Mouse (Mus musculus) gastrocnemius, adult 2 months (tissue): ENCODE measurements around the gene Bace1. TPM values are rescaled to one million over a fixed set of nuclear protein-coding genes. Genes with fewer than 3 reads are reported as not detected.

Source experiments
- DNase-seq: peaks from one replicate; pipeline ENCODE4 v3.0.0; 2022
- H3K27ac ChIP-seq: fragments of 200-600 bp; 2 replicates; pipeline ENCODE4 v1.8.1; 2022; ENCODE audit warnings: mild to moderate bottlenecking
- H3K4me3 ChIP-seq: fragments of 200-600 bp; 2 replicates; pipeline ENCODE4 v1.8.1; 2022; ENCODE audit warnings: mild to moderate bottlenecking, moderate library complexity
- CTCF ChIP-seq: fragments of 200-600 bp; IDR thresholded peaks from 2 replicates; pipeline ENCODE4 v1.8.1; 2022; ENCODE audit warnings: antibody characterized with exemption, mild to moderate bottlenecking, moderate library complexity
- intact Hi-C: fragments of 180-260 bp; cut with DNase I; formaldehyde crosslinking; loops from one replicate; pipeline ENCODE4 v1.15.1; 2025
- total RNA-seq, 2 experiments: library from RNA; stranded (reverse); gene quantifications; 2 replicates each; pipeline ENCODE4 v1.2.3; 2021

Gene Bace1
- total RNA-seq, 2 experiments from 2014 or later, result 26.1 to 72.2 TPM

GRCm38 (mm10) chr9:45811946-45812345 lies 26.4 kb upstream of the Bace1 start:
- intact Hi-C loops, result no loop called here
- no peak for DNase-seq
- H3K27ac ChIP-seq, result no peak overlapping the region

GRCm38 (mm10) chr9:45815113-45815512 lies 23.3 kb upstream of the Bace1 start:
- TF ChIP-seq CTCF, result no peak
- H3K4me3 ChIP-seq, result no peak overlapping the region
- no peak overlapping the region for H3K27ac ChIP-seq
- intact Hi-C loops, result no loop called here
- no peak for DNase-seq

More at GRCm38 (mm10) chr9:45811946-45812345, 26.4 kb upstream of the Bace1 start:
- no peak for TF ChIP-seq CTCF
- H3K4me3 ChIP-seq, result no peak overlapping the region

DNA sequence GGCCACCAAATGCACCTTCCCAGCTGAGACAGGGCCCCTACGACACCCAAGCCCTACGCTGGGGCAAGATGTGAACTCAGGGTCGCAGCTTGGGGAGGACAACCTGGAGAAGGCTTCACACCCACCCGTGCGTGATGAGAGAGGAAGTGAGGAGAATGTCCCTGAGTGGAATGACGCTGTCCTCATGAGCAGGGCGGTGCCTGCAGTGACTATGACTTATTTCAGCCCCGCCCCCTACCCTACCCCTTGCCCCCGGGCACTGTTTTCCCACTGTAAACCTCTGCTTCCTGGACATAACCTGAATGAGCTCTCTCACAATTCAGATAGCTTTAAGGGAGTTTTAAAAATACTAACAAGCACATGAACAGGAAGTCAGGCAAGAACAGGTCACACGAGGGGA lies 22.9 kb upstream of the Bace1 start:
- TF ChIP-seq CTCF, result no peak
- Histone ChIP-seq H3K27ac (no peak overlapping the region), H3K4me3 (no peak overlapping the region)
- intact Hi-C loops, result no loop called here
- no peak for DNase-seq

- DNase-seq, result no peak
- no peak overlapping the region for H3K4me3 ChIP-seq
- no peak for TF ChIP-seq CTCF
- intact Hi-C loops, result no loop called here
- H3K27ac ChIP-seq, result no peak overlapping the region
Observed at GRCm38 (mm10) chr9:45818406-45819011, 19.9 kb upstream of the Bace1 start.

DNA sequence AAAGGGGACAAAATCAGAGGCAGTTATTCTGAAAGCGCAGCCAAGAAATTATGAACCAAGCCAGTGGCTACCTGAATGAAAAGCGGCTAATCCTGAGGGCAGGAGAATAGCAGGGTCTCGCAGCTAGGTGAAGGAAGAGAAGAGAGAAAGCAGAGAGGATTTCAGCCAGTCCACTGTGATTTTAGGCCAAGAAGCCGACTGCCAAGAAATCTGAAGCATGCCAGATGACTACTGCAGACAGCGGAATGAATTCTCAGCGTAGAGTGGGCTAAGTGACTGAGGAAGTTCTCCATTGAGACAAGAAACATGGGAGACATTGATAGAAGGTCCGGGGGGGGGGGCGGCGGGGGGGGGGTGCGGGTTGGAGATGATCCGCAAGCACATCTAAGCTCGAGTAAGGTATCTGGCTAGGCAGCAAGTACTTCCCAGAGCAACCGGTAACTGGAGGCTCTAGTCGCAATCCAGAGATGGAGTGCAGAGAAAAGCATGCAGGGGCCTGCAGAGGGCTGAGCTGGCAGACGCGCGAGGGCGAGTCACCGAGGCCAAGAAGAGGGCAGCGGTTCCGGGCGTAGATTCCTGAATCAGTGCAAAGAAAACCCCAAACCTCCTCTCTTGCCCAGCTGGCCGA lies 10.6 kb upstream of the Bace1 start:
- DNase-seq, result peak; percentile 45
- intact Hi-C loops, result no loop called here
- H3K4me3 ChIP-seq, result peak overlapping the region; percentile 90
- TF ChIP-seq CTCF, result no peak
- H3K27ac ChIP-seq, result peak overlapping the region; percentile 78

DNA sequence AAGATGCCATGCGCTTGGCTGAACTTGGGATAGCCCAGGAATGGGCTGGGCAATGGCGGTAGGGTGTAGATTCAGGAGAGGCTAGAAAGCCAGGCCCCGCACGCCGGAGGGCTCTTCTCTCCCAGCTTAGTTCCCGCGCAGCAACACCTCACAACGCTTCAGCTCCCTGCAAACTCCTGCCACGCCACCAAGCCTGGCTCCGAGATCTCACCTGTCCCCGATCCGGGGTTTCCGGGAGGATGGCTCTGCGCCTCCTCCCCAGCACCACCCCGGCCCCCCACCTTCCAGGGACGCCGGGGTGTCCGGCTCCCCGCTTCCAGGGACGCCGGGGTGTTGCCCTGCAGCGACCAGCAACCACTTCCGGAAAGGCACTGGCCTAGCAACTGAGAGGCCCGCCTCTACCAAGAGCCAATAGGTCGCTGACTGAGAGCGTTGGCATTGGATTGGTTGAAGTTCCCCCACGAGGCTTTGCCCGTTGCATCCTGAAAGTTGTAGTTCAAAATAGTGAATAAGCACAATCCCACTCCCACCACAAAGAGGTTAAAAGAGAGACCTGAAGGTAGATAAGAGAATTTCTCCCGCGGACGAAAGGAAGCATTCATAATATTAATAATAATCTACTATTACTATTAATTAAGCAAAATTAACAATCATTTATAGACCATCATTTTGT lies 10.0 kb upstream of the Bace1 start, which contains the start of gene Cep164:
Cep164 (minus strand) TSS at position 401 of the 673 bp plus-strand sequence.
- TF ChIP-seq CTCF, result no peak
- Histone ChIP-seq H3K27ac (peak within 1 kb of the TSS; percentile 78), H3K4me3 (peak within 1 kb of the TSS; percentile 90)
- DNase-seq, result peak; percentile 92
- intact Hi-C loops, result no loop called here

DNA sequence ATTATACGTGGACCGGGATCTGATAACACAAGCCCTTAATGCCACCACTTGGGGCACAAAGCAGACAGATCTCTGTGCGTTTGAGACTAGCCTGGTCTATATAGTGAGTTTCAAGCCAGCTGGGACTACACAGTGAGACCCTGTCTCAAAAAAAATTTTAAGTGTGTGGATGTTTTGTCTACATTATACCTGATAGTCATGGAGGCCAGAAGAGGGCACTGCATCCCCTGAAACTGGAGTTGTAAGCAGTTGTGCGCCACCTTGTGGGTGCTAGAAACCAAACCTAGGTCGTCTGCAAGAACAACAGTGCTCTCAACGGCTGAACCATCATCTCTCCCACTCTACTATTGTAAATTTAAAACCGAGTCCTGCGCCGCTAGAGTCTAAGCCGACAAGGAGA lies 9.3 kb upstream of the Bace1 start:
- DNase-seq, result peak; percentile 63

GRCm38 (mm10) chr9:45832898-45833297 lies 5.5 kb upstream of the Bace1 start:
- TF ChIP-seq CTCF, result no peak
- DNase-seq, result no peak
- intact Hi-C loops, result no loop called here
- Histone ChIP-seq H3K4me3 (no peak overlapping the region), H3K27ac (no peak overlapping the region)

More for the DNA sequence above, 9.3 kb upstream of the Bace1 start:
- TF ChIP-seq CTCF, result peak; percentile 75
- H3K4me3 ChIP-seq, result peak overlapping the region; percentile 90
- H3K27ac ChIP-seq, result peak overlapping the region; percentile 54
- intact Hi-C loops, result no loop called here

GRCm38 (mm10) chr9:45833461-45833860 lies 4.9 kb upstream of the Bace1 start:
- H3K4me3 ChIP-seq, result no peak overlapping the region
- intact Hi-C loops, result no loop called here
- H3K27ac ChIP-seq, result no peak overlapping the region
- TF ChIP-seq CTCF, result no peak
- DNase-seq, result no peak

DNA sequence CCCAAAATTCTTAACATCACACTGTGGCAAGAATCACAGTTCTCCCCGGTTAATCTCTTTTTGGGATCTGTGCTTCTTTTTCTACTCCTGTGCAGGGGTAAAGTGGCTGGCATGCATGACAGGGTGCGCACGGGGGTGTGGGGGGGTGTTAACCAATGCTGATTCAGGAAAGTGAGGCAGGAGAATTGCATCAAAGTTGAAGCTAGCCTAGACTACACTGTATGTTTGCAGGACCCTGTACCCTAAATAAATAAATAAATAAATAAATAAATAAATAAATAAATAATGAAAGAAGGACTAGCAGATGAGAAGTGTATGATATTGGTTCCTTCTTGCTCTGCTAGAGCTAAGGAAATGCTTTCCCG lies 329 bp upstream of the Bace1 start:
- H3K4me3 ChIP-seq, result peak overlapping the region; percentile 75
- H3K27ac ChIP-seq, result peak overlapping the region; percentile 86
- intact Hi-C loops, result loop anchor here (5.0 kb wide), 1 partner anchor 39 kb away; no protein-coding TSS in a partner anchor
- no peak for DNase-seq
- TF ChIP-seq CTCF, result no peak

GRCm38 (mm10) chr9:45839139-45839981 lies 980 bp downstream of the Bace1 start:
- peak; percentile 88 for DNase-seq

GRCm38 (mm10) chr9:45839982-45840300 lies 1.6 kb downstream of the Bace1 start:
- H3K27ac ChIP-seq, result peak overlapping the region; percentile 86
- intact Hi-C loops, result loop anchor here (5.0 kb wide), 1 partner anchor 37 kb away; no protein-coding TSS in a partner anchor
- DNase-seq, result peak; percentile 59
- H3K4me3 ChIP-seq, result peak overlapping the region; percentile 75
- TF ChIP-seq CTCF, result no peak

More at GRCm38 (mm10) chr9:45839139-45839981, 980 bp downstream of the Bace1 start:
- no peak for TF ChIP-seq CTCF
- intact Hi-C loops, result loop anchor here (5.0 kb wide), 1 partner anchor 38 kb away; no protein-coding TSS in a partner anchor
- H3K27ac ChIP-seq, result peak overlapping the region; percentile 86
- peak overlapping the region; percentile 75 for H3K4me3 ChIP-seq
